Mouse (Mus musculus) kidney, postnatal 36 days (tissue): Measurements from ENCODE around the gene Cyyr1.

Experiments used
- DNase-seq, 2 experiments: peaks; one replicate each; pipeline ENCODE4 v3.0.0; 2021 to 2022; ENCODE audit warnings: mixed read lengths in 2 of 2

The Cyyr1 gene

GRCm38 (mm10) chr16:85455043-85455442, 98.2 kb downstream of the Cyyr1 start:
- DNase-seq, result no peak

DNA sequence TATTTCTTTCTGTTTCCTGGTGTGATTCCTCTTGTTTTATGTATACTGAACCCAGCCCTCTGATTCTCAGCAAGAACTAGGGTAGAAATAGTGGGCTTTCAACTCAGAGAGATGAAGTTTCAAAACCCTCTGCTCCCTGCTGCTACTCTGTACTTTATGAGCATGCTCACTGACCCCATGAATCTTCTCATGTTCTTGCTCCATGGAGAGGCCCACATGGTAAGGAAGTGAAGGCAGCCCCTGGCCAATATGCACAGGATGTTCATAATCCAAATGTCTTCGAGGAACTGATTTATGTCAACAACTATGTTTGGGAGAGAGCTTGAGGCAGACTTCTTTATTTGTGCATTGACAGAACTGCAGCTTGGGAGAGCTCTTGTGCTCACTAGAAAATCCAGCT, 106.9 kb downstream of the Cyyr1 start:
- DNase-seq, result no peak

DNA sequence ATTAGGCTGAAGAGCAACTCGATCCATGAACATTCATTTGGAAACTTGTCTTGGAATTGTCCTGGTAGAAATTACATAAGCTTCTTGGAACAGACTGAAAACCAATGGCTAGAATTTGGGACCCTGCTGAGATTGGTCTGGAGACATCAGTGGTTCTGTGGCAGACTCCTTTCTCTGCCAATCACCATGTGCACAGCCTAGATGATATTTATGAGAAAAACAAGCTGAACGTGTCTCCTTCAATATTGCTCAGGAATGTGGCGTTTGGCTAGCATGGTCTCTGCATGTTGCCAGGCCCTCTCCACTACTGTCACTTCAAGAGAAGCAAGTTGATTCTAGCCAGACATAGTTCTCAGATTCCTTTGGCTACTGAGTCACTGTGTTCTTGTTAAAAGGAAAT, 107.4 kb downstream of the Cyyr1 start:
- no peak for DNase-seq

- DNase-seq, result peak; percentile 32 to 78
Measured at GRCm38 (mm10) chr16:85435427-85435826, 117.8 kb downstream of the Cyyr1 start.

DNA sequence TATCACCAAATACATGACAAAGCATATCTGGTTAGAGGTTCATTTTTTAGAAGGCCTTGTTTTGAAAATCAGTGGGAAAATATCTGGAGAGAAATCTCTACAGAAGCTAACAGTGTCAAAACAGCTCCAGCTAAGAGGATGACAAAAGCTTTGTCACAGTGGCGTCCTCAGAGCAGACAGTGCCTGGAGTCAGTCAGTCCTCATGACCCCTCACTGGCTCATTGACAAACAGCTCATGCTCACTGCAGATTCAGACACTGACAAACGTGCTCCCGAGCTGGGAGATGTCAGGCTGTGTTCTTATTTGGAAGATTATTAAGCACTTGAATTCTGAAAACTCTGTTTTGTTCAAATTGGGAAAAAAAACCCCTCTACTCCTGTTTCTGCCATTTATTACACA, 124.0 kb downstream of the Cyyr1 start:
- DNase-seq, result peak in 1 of 2 experiments; percentile 9

GRCm38 (mm10) chr16:85422889-85423288, 130.3 kb downstream of the Cyyr1 start:
- no peak for DNase-seq

DNA sequence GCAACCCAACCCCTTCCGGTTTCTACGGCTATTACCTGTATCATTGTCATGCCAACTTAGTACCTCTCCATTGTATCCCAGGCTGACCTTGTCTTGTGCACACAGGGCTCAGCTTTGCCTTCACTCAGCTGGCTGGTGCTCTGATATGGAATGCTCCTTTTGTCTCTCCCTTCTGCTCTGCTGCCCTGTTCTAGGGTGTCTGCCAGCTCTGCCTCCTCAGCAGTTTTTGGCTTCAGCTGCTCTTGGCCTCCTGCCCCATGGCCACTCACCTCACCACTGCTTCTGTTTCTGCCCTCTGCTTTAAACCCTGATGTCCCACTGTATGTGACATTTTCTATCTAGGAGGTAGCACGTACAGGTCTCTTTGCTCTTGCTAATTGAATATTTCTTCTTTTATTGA, 137.8 kb downstream of the Cyyr1 start:
- DNase-seq, result peak; percentile 15 to 58

- peak; percentile 30 for DNase-seq
Measured at GRCm38 (mm10) chr16:85393430-85393948, 159.7 kb downstream of the Cyyr1 start.

DNA sequence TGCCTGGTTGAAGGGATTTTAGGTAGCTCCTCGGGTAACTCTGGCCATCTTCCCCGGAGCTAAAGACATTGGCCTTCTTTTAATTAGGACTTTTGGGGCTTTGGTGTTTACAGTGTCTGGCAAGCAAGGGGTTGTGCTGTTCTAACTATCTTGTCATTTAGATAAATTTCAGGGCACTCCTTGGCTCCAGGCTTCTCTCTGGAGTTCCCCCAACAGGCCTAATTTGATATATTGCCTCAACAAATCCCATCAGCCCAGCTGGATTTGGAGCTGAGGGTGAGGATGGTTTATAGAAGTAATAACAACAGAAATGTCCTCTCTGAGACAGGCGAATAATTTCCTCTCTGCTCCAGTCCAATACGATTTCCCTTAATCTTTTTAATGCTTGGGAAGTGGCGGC, 166.4 kb downstream of the Cyyr1 start:
- DNase-seq, result no peak
